Mouse (Mus musculus) liver, embryonic 12.5 days (tissue): ENCODE measurements around the gene Cdkn2b. TPM values are rescaled to one million over a fixed set of nuclear protein-coding genes. Genes with fewer than 3 reads are reported as not detected.

Source experiments
- ATAC-seq: fragments of 200-750 bp; cut with Nextera tagmentation; 2 replicates; pipeline ENCODE4 v1.8.0; 2017; ENCODE audit warnings: moderate number of reproducible peaks, mild to moderate bottlenecking, moderate library complexity
- H3K27ac ChIP-seq: fragments of 300-500 bp; sonication (generic); 2 replicates; pipeline ENCODE4 v1.5.1; 2016; ENCODE audit warnings: mild to moderate bottlenecking
- H3K27me3 ChIP-seq: fragments of 300-500 bp; sonication (generic); replicated peaks from 2 replicates; pipeline ENCODE4 v1.6.1; 2016; ENCODE audit warnings: mild to moderate bottlenecking, moderate library complexity
- H3K36me3 ChIP-seq: fragments of 300-500 bp; sonication (generic); 2 replicates; pipeline ENCODE4 v1.6.1; 2016; ENCODE audit warnings: mild to moderate bottlenecking, moderate library complexity
- H3K4me1 ChIP-seq: fragments of 300-500 bp; sonication (generic); 2 replicates; pipeline ENCODE4 v1.6.1; 2016
- H3K4me2 ChIP-seq: fragments of 300-500 bp; sonication (generic); 2 replicates; pipeline ENCODE4 v1.6.1; 2016; ENCODE audit warnings: mild to moderate bottlenecking, moderate library complexity
- H3K4me3 ChIP-seq: fragments of 300-500 bp; sonication (generic); 2 replicates; pipeline ENCODE4 v1.5.1; 2016; ENCODE audit warnings: mild to moderate bottlenecking, moderate library complexity
- H3K9ac ChIP-seq: fragments of 300-500 bp; sonication (generic); 2 replicates; pipeline ENCODE4 v1.6.1; 2016; ENCODE audit warnings: mild to moderate bottlenecking, moderate library complexity
- H3K9me3 ChIP-seq: fragments of 300-500 bp; sonication (generic); replicated peaks from 2 replicates; pipeline ENCODE4 v1.6.1; 2016; ENCODE audit warnings: mild to moderate bottlenecking, moderate library complexity
- WGBS: fragments of 180-500 bp; shearing (Covaris S2); methylation state at CpG from one replicate; pipeline ENCODE4 v1.1.7; 2016; ENCODE audit not compliant: insufficient replicate concordance; 5-methylcytosine and 5-hydroxymethylcytosine counted together
- polyA plus RNA-seq: library from polyadenylated mRNA; unstranded; fragments of >200 nt; fragmentation: Nextera tagmentation; extraction: Ambion mirVana; gene quantifications from 2 replicates; pipeline ENCODE4 v1.2.1, GENCODE M21; 2016

Cdkn2b gene
- 0.16 and 0.25 TPM in 2 replicates for polyA plus RNA-seq

- peak within 1 kb of the TSS; percentile 58 for H3K9ac ChIP-seq
- H3K36me3 ChIP-seq = no peaks in the 10 kb centered on the region
- H3K9me3 ChIP-seq = no peaks in the 10 kb centered on the region
- peaks cover 14% of the 10 kb centered on the region for H3K4me1 ChIP-seq
- under 1% methylated on average over 61 of the region's 61 CpGs for WGBS
- no peak within 1 kb of the TSS for H3K27ac ChIP-seq
- peaks cover 75% of the 10 kb centered on the region for H3K27me3 ChIP-seq
- H3K4me2 ChIP-seq = peak within 1 kb of the TSS; percentile 99
- H3K4me3 ChIP-seq = peak within 1 kb of the TSS; percentile 65
- ATAC-seq = peak; percentile 93
These were observed at the start of gene Cdkn2b for GRCm38 (mm10) chr4:89310491-89311254. Gene Cdkn2b, minus strand, starts transcription at chr4:89311039.

GRCm38 (mm10) chr4:89360349-89360748 is 49.5 kb upstream of the Cdkn2b start:
- 60% methylated on average over 3 of the region's 3 CpGs for WGBS
- no peak overlapping the region for H3K27ac ChIP-seq
- H3K36me3 ChIP-seq = no peaks in the 10 kb centered on the region
- no peaks in the 10 kb centered on the region for H3K4me1 ChIP-seq
- no peak for ATAC-seq
- H3K4me3 ChIP-seq = no peak overlapping the region
- no peak overlapping the region for H3K4me2 ChIP-seq
- H3K9me3 ChIP-seq = no peaks in the 10 kb centered on the region
- no peak overlapping the region for H3K9ac ChIP-seq
- peaks cover 8% of the 10 kb centered on the region for H3K27me3 ChIP-seq

DNA sequence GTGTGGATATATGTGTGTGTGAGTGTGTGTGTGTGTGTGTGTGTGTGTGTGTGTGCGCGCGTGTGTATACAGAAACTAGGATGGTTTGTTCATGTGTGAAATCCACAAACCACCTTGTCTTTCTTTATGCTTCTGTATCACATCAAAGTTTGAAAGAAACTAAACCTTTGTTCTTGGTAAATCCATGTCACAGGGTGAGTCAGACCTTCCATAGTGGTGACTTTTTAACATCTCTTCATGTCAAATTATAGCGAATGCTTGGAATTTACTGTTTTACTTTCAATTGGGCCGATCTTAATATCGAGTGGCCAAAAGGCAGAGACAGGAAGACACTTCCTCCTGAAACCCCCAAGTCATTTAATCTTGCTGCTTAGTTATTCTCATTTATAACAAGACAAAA is 48.7 kb upstream of the Cdkn2b start:
- Histone ChIP-seq H3K27me3 (peaks cover 8% of the 10 kb centered on the region), H3K9me3 (no peaks in the 10 kb centered on the region), H3K4me3 (no peak overlapping the region), H3K36me3 (no peaks in the 10 kb centered on the region), H3K9ac (no peak overlapping the region), H3K27ac (no peak overlapping the region), H3K4me2 (no peak overlapping the region), H3K4me1 (no peaks in the 10 kb centered on the region)
- 83% methylated on average over 6 of the region's 6 CpGs for WGBS
- no peak for ATAC-seq

GRCm38 (mm10) chr4:89353935-89354334 is 43.1 kb upstream of the Cdkn2b start:
- Histone ChIP-seq H3K9ac (no peak overlapping the region), H3K9me3 (no peaks in the 10 kb centered on the region), H3K36me3 (no peaks in the 10 kb centered on the region), H3K27ac (no peak overlapping the region), H3K4me1 (peaks cover 5% of the 10 kb centered on the region), H3K27me3 (peaks cover 4% of the 10 kb centered on the region), H3K4me2 (no peak overlapping the region), H3K4me3 (no peak overlapping the region)
- ATAC-seq = no peak
- 39% methylated on average over 9 of the region's 9 CpGs for WGBS

DNA sequence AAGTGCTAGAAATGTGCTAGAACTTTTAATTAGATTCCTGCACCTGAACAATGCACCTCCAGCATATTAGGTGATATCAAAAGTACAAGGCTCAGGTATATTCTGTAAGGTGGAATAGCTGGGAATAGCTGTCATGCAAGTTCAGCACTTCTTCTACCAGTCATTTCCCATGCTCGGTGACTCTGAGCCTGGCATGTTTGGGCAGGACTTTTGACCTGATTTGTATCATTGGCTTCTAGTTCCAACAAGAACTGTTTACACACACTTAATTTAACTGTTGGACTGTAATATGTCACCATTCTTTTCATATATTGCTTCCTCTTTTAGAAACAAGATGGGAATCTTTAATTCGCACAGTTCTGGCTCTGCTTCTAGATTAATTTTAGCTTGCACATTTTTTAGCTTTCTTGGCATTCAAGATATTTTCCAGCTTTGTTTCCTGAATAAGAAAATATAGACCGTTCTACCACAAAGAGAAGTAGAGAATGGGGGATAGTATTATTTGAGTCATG is 42.3 kb upstream of the Cdkn2b start:
- H3K27ac ChIP-seq = no peak overlapping the region
- H3K4me3 ChIP-seq = no peak overlapping the region
- H3K4me2 ChIP-seq = no peak overlapping the region
- 72% methylated on average over 3 of the region's 3 CpGs for WGBS
- peaks cover 5% of the 10 kb centered on the region for H3K4me1 ChIP-seq
- H3K9ac ChIP-seq = no peak overlapping the region
- H3K9me3 ChIP-seq = no peaks in the 10 kb centered on the region
- peaks cover 4% of the 10 kb centered on the region for H3K27me3 ChIP-seq
- ATAC-seq = no peak
- no peaks in the 10 kb centered on the region for H3K36me3 ChIP-seq

DNA sequence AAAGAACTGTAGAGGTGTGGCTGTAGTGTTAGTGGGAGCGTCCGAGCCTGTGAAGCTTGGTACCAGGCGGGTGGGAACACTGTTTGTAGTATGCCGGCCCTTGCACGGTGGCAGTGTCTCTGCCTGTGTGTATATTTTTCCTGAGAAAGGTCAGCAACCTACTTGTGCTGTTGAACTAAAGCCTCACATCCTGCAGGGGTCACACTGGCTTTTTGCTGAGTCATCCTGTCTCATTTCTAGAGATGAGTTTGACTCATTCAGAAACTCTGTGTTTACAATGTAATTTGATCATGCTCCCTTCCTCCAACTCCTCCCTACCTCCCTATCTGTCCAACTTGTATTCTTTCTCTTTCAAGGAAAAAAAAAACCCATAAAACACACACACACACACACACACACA is 40.6 kb upstream of the Cdkn2b start:
- Histone ChIP-seq H3K9me3 (no peaks in the 10 kb centered on the region), H3K27me3 (no peaks in the 10 kb centered on the region), H3K4me3 (no peak overlapping the region), H3K27ac (no peak overlapping the region), H3K9ac (no peak overlapping the region), H3K4me1 (peaks cover 5% of the 10 kb centered on the region), H3K4me2 (no peak overlapping the region), H3K36me3 (no peaks in the 10 kb centered on the region)
- ATAC-seq = no peak
- 43% methylated on average over 5 of the region's 5 CpGs for WGBS

- no peak for ATAC-seq
- no peak overlapping the region for H3K4me3 ChIP-seq
- H3K36me3 ChIP-seq = no peaks in the 10 kb centered on the region
- H3K27ac ChIP-seq = no peak overlapping the region
- H3K4me2 ChIP-seq = no peak overlapping the region
- peaks cover 5% of the 10 kb centered on the region for H3K4me1 ChIP-seq
- WGBS = 51% methylated on average over 6 of the region's 6 CpGs
- no peaks in the 10 kb centered on the region for H3K9me3 ChIP-seq
- H3K9ac ChIP-seq = no peak overlapping the region
- H3K27me3 ChIP-seq = no peaks in the 10 kb centered on the region
These were observed 40.2 kb upstream of the Cdkn2b start for GRCm38 (mm10) chr4:89350938-89351451.

- WGBS = 55% methylated on average over 9 of the region's 9 CpGs
These were observed 39.6 kb upstream of the Cdkn2b start for GRCm38 (mm10) chr4:89350391-89350790.

DNA sequence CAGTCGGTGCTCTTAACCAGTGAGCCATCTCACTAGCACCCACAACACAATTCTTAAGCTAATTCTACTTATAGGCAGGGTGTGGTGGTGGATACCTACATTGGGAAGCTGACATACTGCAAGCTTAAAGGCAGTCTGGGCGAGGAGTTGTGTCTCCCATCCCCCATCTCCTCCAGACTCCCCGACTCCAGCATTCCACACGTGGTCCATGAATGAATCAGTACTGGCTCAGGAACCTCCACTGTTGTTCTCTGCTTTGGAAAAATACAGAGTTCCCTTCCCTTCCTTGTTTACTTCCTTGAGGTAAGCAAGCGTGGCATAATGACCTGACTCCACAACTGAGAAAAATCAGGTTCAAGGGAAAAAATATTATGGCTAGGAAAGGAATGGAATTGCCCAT is 38.0 kb upstream of the Cdkn2b start:
- no peaks in the 10 kb centered on the region for H3K36me3 ChIP-seq
- H3K4me2 ChIP-seq = no peak overlapping the region
- 39% methylated on average over 5 of the region's 5 CpGs for WGBS
- H3K9me3 ChIP-seq = no peaks in the 10 kb centered on the region
- H3K4me3 ChIP-seq = no peak overlapping the region
- H3K27me3 ChIP-seq = no peaks in the 10 kb centered on the region
- no peak overlapping the region for H3K27ac ChIP-seq
- ATAC-seq = no peak
- H3K4me1 ChIP-seq = peaks cover 5% of the 10 kb centered on the region
- no peak overlapping the region for H3K9ac ChIP-seq

More at GRCm38 (mm10) chr4:89350391-89350790, 39.6 kb upstream of the Cdkn2b start:
- Histone ChIP-seq H3K9ac (no peak overlapping the region), H3K4me3 (no peak overlapping the region), H3K27me3 (no peaks in the 10 kb centered on the region), H3K4me1 (peaks cover 5% of the 10 kb centered on the region), H3K27ac (no peak overlapping the region), H3K9me3 (no peaks in the 10 kb centered on the region), H3K4me2 (no peak overlapping the region), H3K36me3 (no peaks in the 10 kb centered on the region)
- ATAC-seq = no peak

GRCm38 (mm10) chr4:89313461-89313860 is 2.6 kb upstream of the Cdkn2b start:
- peaks cover 47% of the 10 kb centered on the region for H3K27me3 ChIP-seq
- H3K36me3 ChIP-seq = no peaks in the 10 kb centered on the region

DNA sequence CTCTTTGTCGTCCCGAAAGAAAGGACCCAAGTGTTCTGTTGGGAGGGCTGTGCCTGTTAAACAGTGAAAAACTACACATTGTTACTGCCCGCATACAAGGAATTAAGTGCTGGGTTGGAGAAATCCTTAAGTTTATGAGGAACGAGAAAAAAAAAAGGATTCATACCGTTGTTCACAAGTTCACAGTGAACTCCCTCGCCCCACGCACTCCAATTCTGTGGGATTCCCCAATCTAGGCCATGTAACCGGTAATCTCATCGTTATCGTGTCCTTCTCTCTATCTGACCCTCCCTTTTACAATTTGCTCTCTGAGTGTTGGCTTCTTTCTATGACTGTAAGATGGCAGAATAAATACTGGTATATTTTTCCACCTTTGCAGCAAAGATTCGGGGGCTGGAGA is 843 bp downstream of the Cdkn2b start:
- peaks cover 14% of the 10 kb centered on the region for H3K4me1 ChIP-seq
- H3K4me3 ChIP-seq = peak overlapping the region; percentile 65
- H3K36me3 ChIP-seq = no peaks in the 10 kb centered on the region
- no peak overlapping the region for H3K9ac ChIP-seq
- 6% methylated on average over 11 of the region's 11 CpGs for WGBS
- H3K27me3 ChIP-seq = peaks cover 81% of the 10 kb centered on the region
- H3K9me3 ChIP-seq = no peaks in the 10 kb centered on the region
- no peak overlapping the region for H3K27ac ChIP-seq
- peak overlapping the region; percentile 99 for H3K4me2 ChIP-seq
- ATAC-seq = no peak

More at GRCm38 (mm10) chr4:89313461-89313860, 2.6 kb upstream of the Cdkn2b start:
- H3K4me1 ChIP-seq = peaks cover 14% of the 10 kb centered on the region
- WGBS = 17% methylated on average over 13 of the region's 13 CpGs
- no peaks in the 10 kb centered on the region for H3K9me3 ChIP-seq
- no peak overlapping the region for H3K4me3 ChIP-seq
- no peak overlapping the region for H3K27ac ChIP-seq
- no peak overlapping the region for H3K9ac ChIP-seq
- ATAC-seq = no peak
- no peak overlapping the region for H3K4me2 ChIP-seq

- H3K4me1 ChIP-seq = peaks cover 14% of the 10 kb centered on the region
- no peaks in the 10 kb centered on the region for H3K9me3 ChIP-seq
- whole genome bisulfite sequencing = 17% methylated on average over 3 of the region's 3 CpGs
- no peak overlapping the region for H3K4me2 ChIP-seq
- H3K4me3 ChIP-seq = no peak overlapping the region
- no peak overlapping the region for H3K27ac ChIP-seq
- ATAC-seq = no peak
- peaks cover 94% of the 10 kb centered on the region for H3K27me3 ChIP-seq
- no peak overlapping the region for H3K9ac ChIP-seq
- no peaks in the 10 kb centered on the region for H3K36me3 ChIP-seq
These were observed 2.8 kb downstream of the Cdkn2b start for GRCm38 (mm10) chr4:89308001-89308400.
